Mouse (Mus musculus): ENCODE results near the gene Casq1. TPM values are rescaled to one million over a fixed set of nuclear protein-coding genes. Genes with fewer than 3 reads are reported as not detected.
A peak's percentile ranks its signal among the peaks of the same experiment; 100 is the strongest.

Gene Casq1
- polyA plus RNA-seq, 2 experiments = 14.9 to 17.8 TPM

GRCm38 (mm10) chr1:172221297-172222063 is 1.8 kb upstream of the Casq1 start:
- Histone ChIP-seq H3K4me1 (ENCODE audit: control insufficient read depth, insufficient read depth, low read length) (peaks cover 43% of the 10 kb centered on the region), H3K4me3 (replicated peaks; ENCODE audit: low read length) (no peak overlapping the region), H3K27ac (replicated peaks; ENCODE audit: low read depth, low read length) (peak overlapping the region; percentile 89), H3K4me2 (replicated peaks; ENCODE audit: low read depth, low read length, severe bottlenecking) (no peak overlapping the region), H3K27me3 (ENCODE audit: control insufficient read depth, insufficient read depth, low read length) (no peaks in the 10 kb centered on the region), H3K36me3 (ENCODE audit: control insufficient read depth, insufficient read depth, low read length) (no peaks in the 10 kb centered on the region), H3K9me3 (ENCODE audit: control insufficient read depth, low read length) (no peaks in the 10 kb centered on the region), H3K9ac (ENCODE audit: low read depth, low read length, severe bottlenecking) (0 out of 2 replicates have a peak overlapping the region, but pooled peaks have one; percentile 44)
- WGBS = 29% methylated on average over 11 of the region's 11 CpGs
- TF ChIP-seq POLR2A (IDR thresholded peaks at IDR 0.05; ENCODE audit: borderline replicate concordance, extremely low read depth, insufficient read depth, insufficient read length) = no peak
- ATAC-seq (ENCODE audit: low FRiP score, low read depth) = peak; percentile 79
- peak; percentile 78 for DNase-seq (ENCODE audit: low spot score)

DNA sequence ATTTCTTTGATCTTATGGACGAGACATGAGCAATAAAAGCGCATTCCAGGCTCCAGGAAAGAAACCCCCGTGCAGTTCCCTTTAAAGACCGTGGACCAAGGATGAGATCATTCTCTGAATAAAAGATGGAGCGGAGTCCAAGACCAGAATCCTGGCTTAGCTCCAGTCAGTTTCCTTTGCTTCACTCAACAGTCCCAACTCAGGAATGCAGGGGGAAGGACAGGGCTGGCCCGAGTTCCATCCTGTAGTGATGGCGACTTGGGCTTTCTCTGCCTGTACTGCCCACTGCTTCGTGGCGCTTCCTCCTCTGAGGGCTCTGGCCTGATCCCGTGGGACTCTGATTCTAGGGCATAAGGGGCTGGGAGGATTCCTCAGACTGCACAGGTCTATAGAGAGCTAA is 746 bp upstream of the Casq1 start:
- no peak for TF ChIP-seq POLR2A (IDR thresholded peaks at IDR 0.05; ENCODE audit: borderline replicate concordance, extremely low read depth, insufficient read depth, insufficient read length)
- peak; percentile 97 for DNase-seq (ENCODE audit: low spot score)
- peak overlapping the region; percentile 89 for H3K27ac ChIP-seq (replicated peaks; ENCODE audit: low read depth, low read length)
- WGBS = 21% methylated on average over 10 of the region's 10 CpGs
- no peak overlapping the region for H3K9ac ChIP-seq (ENCODE audit: low read depth, low read length, severe bottlenecking)
- H3K27me3 ChIP-seq (ENCODE audit: control insufficient read depth, insufficient read depth, low read length) = no peaks in the 10 kb centered on the region
- ATAC-seq (ENCODE audit: low FRiP score, low read depth) = peak; percentile 66
- no peaks in the 10 kb centered on the region for H3K36me3 ChIP-seq (ENCODE audit: control insufficient read depth, insufficient read depth, low read length)
- peaks cover 43% of the 10 kb centered on the region for H3K4me1 ChIP-seq (ENCODE audit: control insufficient read depth, insufficient read depth, low read length)
- H3K9me3 ChIP-seq (ENCODE audit: control insufficient read depth, low read length) = no peaks in the 10 kb centered on the region
- H3K4me2 ChIP-seq (replicated peaks; ENCODE audit: low read depth, low read length, severe bottlenecking) = no peak overlapping the region; the same call in 1 of the 2 replicates
- H3K4me3 ChIP-seq (replicated peaks; ENCODE audit: low read length) = no peak overlapping the region

GRCm38 (mm10) chr1:172218164-172218910 is 1.3 kb downstream of the Casq1 start:
- Histone ChIP-seq H3K27ac (replicated peaks; ENCODE audit: low read depth, low read length) (no peak overlapping the region), H3K4me3 (replicated peaks; ENCODE audit: low read length) (no peak overlapping the region), H3K4me1 (ENCODE audit: control insufficient read depth, insufficient read depth, low read length) (peaks cover 43% of the 10 kb centered on the region), H3K9me3 (ENCODE audit: control insufficient read depth, low read length) (no peaks in the 10 kb centered on the region), H3K27me3 (ENCODE audit: control insufficient read depth, insufficient read depth, low read length) (no peaks in the 10 kb centered on the region), H3K9ac (ENCODE audit: low read depth, low read length, severe bottlenecking) (no peak overlapping the region), H3K4me2 (replicated peaks; ENCODE audit: low read depth, low read length, severe bottlenecking) (no peak overlapping the region), H3K36me3 (ENCODE audit: control insufficient read depth, insufficient read depth, low read length) (no peaks in the 10 kb centered on the region)
- 65% methylated on average over 15 of the region's 15 CpGs for WGBS
- no peak for DNase-seq (ENCODE audit: low spot score)
- ATAC-seq (ENCODE audit: low FRiP score, low read depth) = no peak
- no peak for TF ChIP-seq POLR2A (IDR thresholded peaks at IDR 0.05; ENCODE audit: borderline replicate concordance, extremely low read depth, insufficient read depth, insufficient read length)

DNA sequence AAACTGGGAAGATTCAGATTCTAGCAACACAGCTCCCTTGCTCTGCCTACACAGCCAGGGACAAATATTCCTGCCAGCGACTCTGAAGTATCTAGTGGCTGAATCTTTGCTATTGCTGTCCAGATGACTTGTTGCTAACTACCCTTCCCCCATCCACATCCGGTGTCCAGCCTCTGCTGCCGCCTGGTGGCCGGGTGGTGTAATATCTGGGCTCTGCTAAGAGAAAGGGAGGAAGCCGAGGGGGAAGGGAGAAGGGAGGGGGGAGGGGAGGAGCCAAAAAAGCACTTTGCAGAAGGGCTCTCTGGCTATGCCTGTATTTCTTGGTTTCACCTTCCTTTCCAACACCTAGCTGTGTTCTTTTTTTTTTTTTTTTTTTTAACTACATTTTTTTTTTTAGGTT is 2.5 kb downstream of the Casq1 start:
- DNase-seq (ENCODE audit: low spot score) (peak; percentile 88), ATAC-seq (ENCODE audit: low FRiP score, low read depth) (peak; percentile 38)
- 0% methylated on average over 5 of the region's 5 CpGs for WGBS

GRCm38 (mm10) chr1:172214748-172215147 is 4.9 kb downstream of the Casq1 start:
- 46% methylated on average over 3 of the region's 3 CpGs for WGBS
- Histone ChIP-seq H3K27me3 (ENCODE audit: control insufficient read depth, insufficient read depth, low read length) (no peaks in the 10 kb centered on the region), H3K4me3 (replicated peaks; ENCODE audit: low read length) (no peak overlapping the region), H3K9me3 (ENCODE audit: control insufficient read depth, low read length) (no peaks in the 10 kb centered on the region), H3K27ac (replicated peaks; ENCODE audit: low read depth, low read length) (no peak overlapping the region), H3K4me1 (ENCODE audit: control insufficient read depth, insufficient read depth, low read length) (peaks cover 18% of the 10 kb centered on the region), H3K36me3 (ENCODE audit: control insufficient read depth, insufficient read depth, low read length) (no peaks in the 10 kb centered on the region), H3K4me2 (replicated peaks; ENCODE audit: low read depth, low read length, severe bottlenecking) (no peak overlapping the region), H3K9ac (ENCODE audit: low read depth, low read length, severe bottlenecking) (no peak overlapping the region)
- ATAC-seq (ENCODE audit: low FRiP score, low read depth) = no peak
- TF ChIP-seq POLR2A (IDR thresholded peaks at IDR 0.05; ENCODE audit: borderline replicate concordance, extremely low read depth, insufficient read depth, insufficient read length) = no peak
- DNase-seq (ENCODE audit: low spot score) = no peak

More for the DNA sequence above, 2.5 kb downstream of the Casq1 start:
- H3K4me1 ChIP-seq (ENCODE audit: control insufficient read depth, insufficient read depth, low read length) = peaks cover 41% of the 10 kb centered on the region
- no peaks in the 10 kb centered on the region for H3K36me3 ChIP-seq (ENCODE audit: control insufficient read depth, insufficient read depth, low read length)
- no peak overlapping the region for H3K4me3 ChIP-seq (replicated peaks; ENCODE audit: low read length)
- no peaks in the 10 kb centered on the region for H3K9me3 ChIP-seq (ENCODE audit: control insufficient read depth, low read length)
- H3K27ac ChIP-seq (replicated peaks; ENCODE audit: low read depth, low read length) = peak overlapping the region; percentile 76
- peak overlapping the region; percentile 36 for H3K4me2 ChIP-seq (replicated peaks; ENCODE audit: low read depth, low read length, severe bottlenecking)
- no peaks in the 10 kb centered on the region for H3K27me3 ChIP-seq (ENCODE audit: control insufficient read depth, insufficient read depth, low read length)
- H3K9ac ChIP-seq (ENCODE audit: low read depth, low read length, severe bottlenecking) = no peak overlapping the region
- no peak for TF ChIP-seq POLR2A (IDR thresholded peaks at IDR 0.05; ENCODE audit: borderline replicate concordance, extremely low read depth, insufficient read depth, insufficient read length)

Data from limb, embryonic 14.5 days (tissue).